Mouse (Mus musculus) gastrocnemius, postnatal 10 days (tissue): ENCODE results near the gene Ceacam14. TPM values are rescaled to one million over a fixed set of nuclear protein-coding genes. Genes with fewer than 3 reads are reported as not detected.

Experiments used
- DNase-seq: peaks from one replicate; pipeline ENCODE4 v3.0.0; 2021; ENCODE audit warnings: mixed read lengths
- long read RNA-seq, 2 experiments: library from polyadenylated mRNA; stranded (forward); transcript quantifications; one replicate each; pipeline ENCODE4 v2.0.0; 2021
- total RNA-seq, 2 experiments: library from RNA; stranded (reverse); gene quantifications; 2 replicates each; pipeline ENCODE4 v1.2.3; 2021

Ceacam14 gene
- not detected for total RNA-seq
- long read RNA-seq, experiment 1: 0 reads
- long read RNA-seq, experiment 2: 0 reads

- DNase-seq: no peak
Observed at GRCm38 (mm10) chr7:17812333-17812732, at the start of gene Ceacam14. TSS of gene Ceacam14 (plus strand) at chr7:17812633.

Other genes starting within 250 kb of the Ceacam14 start
- not detected for gene Ceacam5, start 99.4 kb upstream of the Ceacam14 start, total RNA-seq
- gene Gm5155, start 59.1 kb downstream of the Ceacam14 start, total RNA-seq: not detected
- not detected for gene Ceacam11, start 159.5 kb downstream of the Ceacam14 start, total RNA-seq
- gene Ceacam13, start 197.3 kb downstream of the Ceacam14 start, total RNA-seq: not detected